Mouse (Mus musculus): ENCODE measurements around the gene Flnb.

The Flnb gene

DNA sequence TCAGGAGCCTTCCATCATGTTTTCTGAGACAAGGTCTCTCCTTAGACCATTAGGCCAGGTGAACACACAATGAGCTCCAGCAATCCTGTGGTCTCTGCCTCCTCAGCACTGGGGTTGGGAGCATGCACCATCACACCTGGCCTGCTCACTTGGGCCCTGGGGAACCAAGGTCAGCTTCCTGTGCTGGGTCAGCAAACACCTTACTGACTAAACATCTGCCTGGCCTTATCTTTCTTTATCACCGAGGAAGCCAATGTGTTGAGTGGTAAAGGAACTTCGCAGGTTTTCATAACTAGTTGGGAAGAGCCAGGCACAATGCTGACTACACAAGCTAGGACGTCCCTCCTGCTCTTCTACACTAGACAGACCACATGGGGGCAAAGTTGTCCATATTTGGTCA is 172.2 kb downstream of the Flnb start:
- no peak for DNase-seq (ENCODE audit: low read depth, low spot score)

DNA sequence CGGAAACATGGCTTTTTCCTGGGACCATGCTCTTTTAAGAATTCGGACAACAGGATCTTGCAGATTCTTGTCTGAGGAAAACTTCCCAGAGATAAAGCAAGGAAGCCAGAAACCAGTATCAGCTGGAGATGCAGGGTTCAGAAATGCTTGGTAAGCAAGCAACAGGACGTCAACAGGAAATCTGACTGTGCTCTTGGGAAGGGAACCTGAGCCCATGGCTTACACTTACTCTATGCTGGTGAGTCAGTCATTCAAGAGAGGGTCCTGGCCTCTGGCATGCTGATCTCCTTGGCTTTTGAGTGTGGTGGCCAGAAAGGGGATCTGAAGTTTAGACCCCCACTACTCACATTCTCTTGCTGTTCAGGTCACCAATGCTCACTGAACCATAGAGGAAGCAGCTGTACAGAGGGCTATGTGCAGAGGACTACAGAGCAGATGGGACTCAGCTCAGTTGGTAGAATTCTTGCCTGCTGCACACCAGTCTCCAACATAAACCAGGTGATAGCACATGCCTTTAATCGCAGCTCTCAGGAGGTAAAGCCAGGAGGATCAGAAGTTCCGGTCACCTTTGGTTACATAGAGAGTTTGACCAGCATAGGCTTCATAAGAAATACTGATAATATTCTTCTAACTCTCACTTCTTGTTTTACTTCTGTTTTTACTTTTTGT is 173.5 kb downstream of the Flnb start:
- DNase-seq (ENCODE audit: low read depth, low spot score): no peak

DNA sequence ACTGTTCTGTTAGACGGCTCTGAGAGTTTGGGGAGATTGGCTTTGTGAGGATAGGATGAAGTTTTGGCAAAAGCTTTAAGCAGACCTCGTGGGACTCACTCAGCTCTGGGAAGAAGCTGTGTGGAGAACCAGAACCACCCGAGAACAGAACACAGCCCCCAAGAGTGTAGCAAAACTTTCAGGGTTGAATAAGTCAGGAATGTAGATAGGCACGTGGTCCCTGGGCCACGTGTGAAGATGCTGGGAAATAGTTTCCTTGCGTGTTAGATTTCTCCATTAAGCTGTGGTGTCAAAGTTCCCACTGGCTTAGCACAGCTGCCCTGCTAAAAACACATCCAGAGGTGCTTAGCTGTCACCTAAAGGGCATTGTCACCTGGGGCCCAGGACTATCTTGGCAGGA is 174.4 kb downstream of the Flnb start:
- no peak for DNase-seq (ENCODE audit: low read depth, low spot score)

DNA sequence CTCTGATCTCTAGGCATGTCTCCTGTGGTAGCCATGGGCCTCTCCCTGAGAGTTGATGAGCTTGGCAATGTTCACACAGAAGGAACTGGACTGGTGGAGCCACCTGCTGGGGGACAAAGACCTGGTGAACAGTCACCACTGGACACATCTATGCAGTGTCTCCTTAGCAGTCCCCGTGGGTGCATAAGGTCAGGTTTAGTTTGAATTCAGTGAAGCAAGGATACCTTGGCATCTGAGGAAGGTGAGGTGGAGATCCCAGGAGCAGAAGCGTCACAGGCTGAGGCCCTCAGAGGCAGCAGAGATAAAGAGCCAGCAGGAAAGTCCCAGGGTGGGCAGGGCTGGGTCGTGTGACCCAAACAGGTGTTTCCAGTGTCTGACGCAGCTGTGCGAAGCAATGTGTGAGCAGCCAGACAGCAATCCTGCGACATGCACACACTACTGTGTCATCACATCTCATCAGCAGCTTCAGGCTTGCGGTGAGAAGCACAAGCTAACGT is 176.6 kb downstream of the Flnb start, which contains the start of gene Dnase1l3:
Gene Dnase1l3 (minus strand): TSS at position 303 of the 497 bp plus-strand sequence.
- no peak for DNase-seq (ENCODE audit: low read depth, low spot score)

DNA sequence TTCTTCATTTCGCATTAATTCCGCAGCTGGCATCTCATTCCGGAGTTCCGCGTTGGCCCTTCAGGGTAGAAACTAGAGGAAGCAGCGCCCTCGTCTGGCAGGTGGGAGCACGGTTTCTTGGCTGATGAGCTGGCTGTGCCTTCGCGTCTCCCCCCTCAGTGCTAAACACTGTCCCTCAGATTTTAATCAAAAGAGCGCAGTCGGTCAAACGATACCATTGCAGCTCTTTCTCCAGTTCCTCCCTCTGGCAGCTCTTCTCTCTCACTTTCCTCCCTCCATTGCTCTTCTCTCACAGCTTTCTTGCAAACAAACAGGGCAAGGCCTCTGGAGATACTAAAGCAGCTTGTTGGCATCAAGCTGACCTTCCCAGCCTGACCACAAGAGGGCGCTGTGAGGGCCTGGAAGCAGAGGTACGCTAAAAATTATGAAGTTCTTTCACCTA is 179.5 kb downstream of the Flnb start:
- DNase-seq (ENCODE audit: low read depth, low spot score): peak; percentile 25

DNA sequence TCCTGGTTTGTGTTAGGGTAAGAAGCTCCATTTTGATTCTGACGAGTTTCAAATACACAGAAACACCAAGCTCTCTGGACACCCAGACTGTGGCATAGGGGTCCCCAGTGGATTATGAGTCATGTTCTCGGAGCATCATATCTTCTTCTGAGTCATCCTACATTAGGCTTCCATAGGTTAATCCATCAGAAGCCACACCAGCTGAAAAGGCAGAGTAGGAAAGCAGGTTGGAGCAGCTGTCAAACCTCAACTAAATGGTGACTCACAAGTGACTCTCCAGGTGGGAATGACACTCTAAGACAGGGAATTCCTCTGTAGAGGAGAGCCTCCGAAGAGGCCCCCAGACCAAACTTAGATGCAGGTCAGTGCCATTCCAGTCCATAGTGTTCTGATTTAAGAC is 181.3 kb downstream of the Flnb start:
- DNase-seq (ENCODE audit: low read depth, low spot score): no peak

DNA sequence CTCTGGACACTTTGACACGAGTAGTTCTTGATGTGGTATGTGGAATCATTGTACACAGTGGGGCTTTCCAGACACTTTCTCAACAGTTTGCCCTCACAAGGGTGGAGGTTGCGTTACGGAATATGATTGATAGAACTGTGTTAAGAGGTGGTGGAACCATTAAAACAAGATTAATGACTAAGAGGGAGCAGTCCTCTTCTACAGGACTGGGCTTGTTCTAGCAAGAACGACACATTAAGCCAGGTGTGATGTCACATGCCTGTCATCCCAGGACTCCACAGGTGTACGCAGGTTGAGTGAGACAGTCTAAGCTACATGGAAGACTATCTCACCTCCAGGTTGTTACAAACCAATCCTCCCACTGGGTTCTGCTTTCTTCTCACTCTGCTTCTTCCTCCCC is 181.7 kb downstream of the Flnb start:
- no peak for DNase-seq (ENCODE audit: low read depth, low spot score)

DNA sequence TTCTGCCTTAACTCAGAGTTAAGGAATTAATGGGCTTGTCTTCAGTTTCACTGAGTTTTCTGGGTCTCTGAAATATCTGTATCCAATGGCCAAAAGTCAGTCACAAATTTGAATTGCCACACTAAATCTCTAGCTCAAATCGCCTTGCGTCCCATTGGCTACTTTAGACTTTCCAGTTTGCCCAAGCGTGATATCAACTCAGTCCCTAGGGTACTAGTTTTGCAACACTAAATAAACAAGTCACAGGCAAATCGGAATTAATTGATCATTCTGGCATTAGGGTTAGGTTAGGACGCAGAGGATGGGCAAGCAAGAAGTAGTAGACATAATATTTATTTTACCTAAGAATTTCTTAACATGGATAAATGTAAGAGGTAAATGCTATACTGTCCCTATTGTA is 182.5 kb downstream of the Flnb start:
- no peak for DNase-seq (ENCODE audit: low read depth, low spot score)

Data from c-Kit-negative CD71-positive TER-119-positive erythroid progenitor cells, embryonic 14.5 days (primary cell).